Mouse (Mus musculus): ENCODE measurements around the gene Pik3cd. TPM values are rescaled to one million over a fixed set of nuclear protein-coding genes. Genes with fewer than 3 reads are reported as not detected.
"Not testable (repeated sequence)": the region's sequence is repeated elsewhere in the genome, so short reads cannot be mapped to it uniquely, and the experiment has no call there.

The Pik3cd gene
- total RNA-seq (2014; fragmentation: Nextera tagmentation) (29.6 and 39.7 TPM in 2 replicates), total RNA-seq (2017) (14.1 and 17.9 TPM in 2 replicates)

DNA sequence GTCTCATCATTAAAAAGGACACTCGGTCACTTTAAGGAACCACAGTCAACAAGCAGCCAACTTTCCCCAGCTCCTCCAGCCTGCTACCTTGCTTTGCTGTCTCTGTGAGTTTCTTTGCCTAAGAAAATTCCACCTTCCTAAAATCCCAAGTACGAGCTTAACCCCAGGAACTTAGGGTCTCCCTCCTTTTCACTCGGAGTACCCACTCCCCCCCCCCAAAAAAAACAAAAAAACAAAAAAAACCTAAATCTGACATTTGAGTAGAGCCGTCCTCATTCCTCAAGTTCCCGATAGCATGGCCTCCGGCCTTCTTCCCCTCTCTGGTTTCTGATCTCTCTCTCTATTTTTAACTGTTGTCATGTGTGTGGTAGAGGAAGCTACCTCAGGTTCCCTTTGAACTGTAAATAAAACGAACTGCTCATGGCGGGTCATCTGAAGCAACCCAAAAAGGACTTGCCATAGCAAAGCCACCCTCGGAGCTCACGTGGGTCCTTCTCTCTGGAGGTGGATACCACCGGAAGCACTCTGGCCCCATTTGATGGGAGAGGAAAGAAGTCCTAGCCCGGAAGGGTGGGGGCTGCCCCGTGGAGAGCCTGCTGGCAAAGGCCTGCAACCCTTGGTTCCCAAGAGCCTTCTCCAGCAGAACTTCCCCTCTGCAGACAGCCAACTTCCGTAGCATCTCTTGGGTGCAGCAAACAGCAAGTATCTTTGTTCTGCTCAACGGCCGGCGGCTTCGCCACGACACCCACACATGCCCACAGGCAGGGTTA lies at the start of gene Pik3cd:
TSS of gene Pik3cd (minus strand) at position 362 of the 770 bp plus-strand sequence.
- ATAC-seq (replicated peaks; ENCODE audit: low FRiP score, low TSS enrichment, poor library complexity, severe bottlenecking), result no peak

DNA sequence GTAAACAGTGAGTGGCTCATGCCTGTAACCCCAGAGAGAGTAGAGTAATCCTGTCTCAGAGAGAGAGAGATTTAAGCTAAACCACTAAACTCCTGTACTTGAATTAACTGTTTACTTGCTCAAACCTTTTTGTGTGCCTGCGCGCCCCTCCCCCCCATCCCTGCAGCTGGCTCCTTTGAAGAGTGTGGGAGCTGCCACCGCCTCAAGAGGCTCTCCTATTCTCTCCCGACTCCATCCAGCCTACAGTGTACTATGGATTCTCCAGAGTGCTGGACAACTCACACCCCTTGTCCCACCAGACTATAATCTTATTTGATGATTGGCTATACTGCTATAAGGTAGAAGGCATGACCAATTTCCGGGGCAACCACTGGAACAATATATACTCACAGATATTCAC lies 48.3 kb upstream of the Pik3cd start:
- no peak for ATAC-seq (replicated peaks; ENCODE audit: low FRiP score, low TSS enrichment, poor library complexity, severe bottlenecking)

DNA sequence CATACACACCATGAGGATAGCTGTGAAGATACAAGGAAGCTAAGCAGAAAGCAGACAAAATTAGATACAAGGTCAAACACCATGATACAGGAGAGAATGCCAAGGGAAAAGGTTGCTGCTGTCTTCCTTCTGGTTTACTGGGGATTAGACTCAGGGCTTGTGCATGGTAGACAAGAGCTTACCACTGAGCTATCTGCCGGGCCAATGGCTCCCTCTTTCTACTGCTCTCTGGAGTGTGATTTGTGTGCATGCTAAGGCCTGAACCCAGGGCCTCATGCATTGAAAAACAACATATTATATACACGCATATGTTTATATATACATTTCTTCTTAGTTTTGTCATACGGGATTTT lies 47.3 kb upstream of the Pik3cd start:
- ATAC-seq (replicated peaks; ENCODE audit: low FRiP score, low TSS enrichment, poor library complexity, severe bottlenecking), result not testable (repeated sequence)

- no peak for ATAC-seq (replicated peaks; ENCODE audit: low FRiP score, low TSS enrichment, poor library complexity, severe bottlenecking)
Measured at GRCm38 (mm10) chr4:149749003-149749662, 46.8 kb upstream of the Pik3cd start.

DNA sequence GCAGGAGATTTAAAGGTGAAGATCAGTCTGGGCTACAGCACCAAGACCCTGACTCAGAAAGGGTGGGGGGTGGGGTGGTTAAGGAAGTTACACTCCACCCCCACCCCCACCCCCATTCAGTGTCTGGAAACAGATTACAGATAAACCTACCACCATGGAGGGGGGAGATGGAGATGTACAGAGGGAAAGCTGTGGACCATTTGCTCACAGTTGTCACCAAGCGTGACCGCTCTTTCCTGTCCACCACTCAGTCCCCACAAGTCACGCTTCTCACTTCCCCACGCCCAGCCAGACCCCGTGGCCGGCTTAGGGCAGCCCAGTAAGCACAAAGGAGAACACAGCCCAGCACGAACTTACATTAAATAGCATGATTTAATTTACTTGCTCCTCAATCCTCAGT lies 41.7 kb upstream of the Pik3cd start:
- ATAC-seq (replicated peaks; ENCODE audit: low FRiP score, low TSS enrichment, poor library complexity, severe bottlenecking), result no peak

- ATAC-seq (replicated peaks; ENCODE audit: low FRiP score, low TSS enrichment, poor library complexity, severe bottlenecking), result no peak
Measured at GRCm38 (mm10) chr4:149742011-149742530, 39.7 kb upstream of the Pik3cd start.

DNA sequence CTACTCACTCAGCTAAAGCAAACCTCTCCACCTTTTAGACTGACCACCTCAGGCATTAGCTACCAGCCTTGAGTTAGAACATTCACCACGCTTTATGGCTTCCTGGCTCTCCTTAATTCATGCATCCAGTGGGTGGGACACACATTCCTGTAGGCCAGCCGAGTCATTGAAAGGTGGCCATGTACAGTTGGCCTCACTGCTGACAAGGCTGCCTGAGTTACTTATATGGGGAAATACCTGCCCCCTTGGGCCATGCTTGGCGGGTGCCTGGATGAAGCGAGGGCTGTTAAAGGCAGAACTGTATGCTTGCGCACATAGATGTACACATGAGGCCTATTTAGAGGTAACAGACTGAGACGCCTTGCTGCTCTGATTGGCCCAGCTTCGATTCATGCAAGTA lies 37.9 kb upstream of the Pik3cd start:
- no peak for ATAC-seq (replicated peaks; ENCODE audit: low FRiP score, low TSS enrichment, poor library complexity, severe bottlenecking)

DNA sequence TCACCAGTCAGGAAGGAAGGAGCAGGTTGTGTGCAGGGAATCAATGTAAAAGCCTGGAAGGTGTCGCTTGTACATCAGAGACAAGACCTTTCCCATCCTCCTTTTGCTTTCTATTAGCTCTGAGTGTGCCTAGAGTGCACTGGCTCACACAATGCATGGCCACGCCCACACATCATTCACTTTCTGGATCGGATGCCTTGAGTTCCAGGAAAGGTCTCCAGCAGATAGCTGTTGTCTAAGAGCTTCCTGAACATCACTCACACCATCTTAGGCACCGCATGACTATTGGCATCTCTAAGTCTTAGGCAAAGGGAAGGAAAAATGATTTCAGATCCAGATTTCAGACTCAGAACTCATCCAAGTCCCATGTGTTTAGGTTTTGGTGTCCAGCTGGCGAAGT lies 37.1 kb upstream of the Pik3cd start:
- ATAC-seq (replicated peaks; ENCODE audit: low FRiP score, low TSS enrichment, poor library complexity, severe bottlenecking), result no peak

DNA sequence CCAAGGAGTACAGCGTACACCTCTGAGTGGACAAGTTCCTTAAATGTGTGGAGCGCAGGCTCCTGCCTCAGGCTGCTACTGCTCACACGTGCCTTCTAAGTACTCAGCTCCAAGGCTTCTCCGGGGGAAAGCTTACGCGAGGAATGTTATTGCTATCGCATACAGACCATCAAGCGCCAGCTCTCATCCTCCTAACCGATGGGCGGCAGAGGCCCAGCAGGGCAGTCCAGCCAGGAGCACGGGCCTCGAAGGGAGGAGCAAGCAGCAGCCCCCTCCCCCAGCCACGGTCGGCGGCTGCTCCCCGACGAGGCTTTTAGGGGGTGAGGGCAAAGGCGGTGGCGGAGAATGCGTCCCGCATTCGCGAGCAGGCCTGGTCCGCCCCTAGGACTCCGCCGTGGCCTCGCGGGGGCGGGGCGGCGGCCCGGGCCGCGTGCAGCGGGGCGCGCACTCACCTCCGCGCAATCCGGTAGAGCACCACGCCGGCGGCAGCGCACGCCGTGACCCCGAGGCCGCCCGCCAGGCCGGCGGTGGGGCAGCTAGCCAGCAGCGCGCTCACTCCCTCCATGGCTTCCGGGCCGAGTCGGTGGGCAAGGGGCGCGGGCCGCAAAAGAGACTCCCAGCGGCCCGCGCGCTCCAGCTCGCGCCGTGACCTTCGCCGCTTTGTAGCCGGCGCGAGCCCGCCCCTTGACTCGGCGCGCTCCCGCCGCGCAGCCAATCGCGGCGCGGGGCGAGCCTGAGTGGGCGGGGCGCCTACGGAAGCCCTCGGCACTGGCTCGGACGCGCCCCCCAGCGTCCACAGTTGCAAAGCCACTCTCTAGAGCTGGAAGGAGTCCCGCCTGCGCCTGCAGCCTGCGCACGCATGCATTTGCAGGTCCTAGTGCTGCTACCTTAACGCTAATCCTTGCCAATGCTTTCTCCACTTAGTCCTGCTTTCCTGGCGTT lies 35.3 kb upstream of the Pik3cd start, which contains the start of gene Tmem201:
TSS of gene Tmem201 (minus strand) at position 662 of the 942 bp plus-strand sequence.
- peak; percentile 88 for ATAC-seq (replicated peaks; ENCODE audit: low FRiP score, low TSS enrichment, poor library complexity, severe bottlenecking)

- peak; percentile 32; the same call in 1 of the 2 replicates for ATAC-seq (replicated peaks; ENCODE audit: low FRiP score, low TSS enrichment, poor library complexity, severe bottlenecking)
Measured at GRCm38 (mm10) chr4:149736581-149736980, 34.2 kb upstream of the Pik3cd start.

- no peak for ATAC-seq (replicated peaks; ENCODE audit: low FRiP score, low TSS enrichment, poor library complexity, severe bottlenecking)
Measured at GRCm38 (mm10) chr4:149735624-149736250, 33.4 kb upstream of the Pik3cd start.

GRCm38 (mm10) chr4:149734730-149735475 lies 32.5 kb upstream of the Pik3cd start:
- ATAC-seq (replicated peaks; ENCODE audit: low FRiP score, low TSS enrichment, poor library complexity, severe bottlenecking), result no peak

GRCm38 (mm10) chr4:149734246-149734645 lies 31.9 kb upstream of the Pik3cd start:
- no peak for ATAC-seq (replicated peaks; ENCODE audit: low FRiP score, low TSS enrichment, poor library complexity, severe bottlenecking)

DNA sequence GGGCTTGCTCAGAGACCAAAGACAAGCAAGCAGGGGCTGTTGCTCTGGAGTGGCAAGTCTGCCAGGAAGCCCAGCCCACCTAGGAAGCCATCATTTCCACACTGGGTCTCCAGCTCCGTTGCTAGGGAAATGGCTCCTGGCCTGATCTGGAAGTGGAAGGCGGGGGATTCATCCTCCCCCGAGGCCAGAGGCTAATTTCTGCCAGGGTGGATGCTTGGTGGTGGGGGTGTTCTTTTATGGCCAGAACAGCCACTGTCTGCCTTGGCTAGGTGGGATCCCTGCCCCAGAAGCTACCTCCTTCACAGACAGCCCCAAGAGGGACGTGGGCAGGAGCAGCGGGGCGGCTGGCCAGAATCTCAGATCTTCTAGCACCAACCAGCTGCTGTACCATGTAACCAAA lies 31.4 kb upstream of the Pik3cd start:
- ATAC-seq (replicated peaks; ENCODE audit: low FRiP score, low TSS enrichment, poor library complexity, severe bottlenecking), result no peak

DNA sequence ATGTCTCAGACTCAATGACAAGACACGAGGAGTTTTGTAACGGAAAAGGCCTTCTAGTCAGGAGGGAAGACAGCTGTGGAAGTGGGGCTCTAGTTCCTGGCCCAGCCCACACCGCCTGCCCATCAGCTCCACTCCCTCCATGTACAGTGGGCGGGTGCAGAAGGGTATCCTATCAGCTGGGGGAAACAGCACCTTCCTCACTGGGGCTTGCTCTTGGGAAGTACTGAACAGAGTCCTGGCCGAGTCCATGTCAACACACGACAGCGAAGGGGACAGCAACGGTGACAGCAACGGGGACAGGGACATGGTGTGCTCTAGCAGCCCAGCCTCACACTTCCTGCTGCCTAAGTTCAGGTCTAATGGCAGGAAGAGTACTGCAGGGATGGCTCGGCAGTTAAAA lies 30.4 kb upstream of the Pik3cd start:
- no peak for ATAC-seq (replicated peaks; ENCODE audit: low FRiP score, low TSS enrichment, poor library complexity, severe bottlenecking)

DNA sequence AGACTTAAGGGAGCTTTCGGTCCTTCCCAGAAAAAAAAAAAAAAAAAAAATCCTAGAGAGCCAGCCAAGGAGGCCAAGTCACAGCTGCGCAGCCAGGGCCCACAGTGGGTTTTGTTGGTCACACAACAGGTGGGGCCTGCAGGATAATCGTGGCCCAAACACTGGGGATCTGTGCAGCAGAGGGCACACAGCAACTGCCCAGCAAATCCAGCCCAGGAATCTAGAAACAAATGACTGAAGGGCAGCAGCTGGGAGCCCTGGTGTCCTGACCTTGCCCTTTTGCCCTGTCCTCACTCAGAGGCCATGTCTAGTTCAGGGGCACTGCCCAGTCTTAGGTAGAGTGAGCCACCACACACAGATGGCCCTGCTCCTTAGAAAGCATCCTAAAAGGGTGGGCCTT lies 29.9 kb upstream of the Pik3cd start:
- ATAC-seq (replicated peaks; ENCODE audit: low FRiP score, low TSS enrichment, poor library complexity, severe bottlenecking), result no peak

- ATAC-seq (replicated peaks; ENCODE audit: low FRiP score, low TSS enrichment, poor library complexity, severe bottlenecking), result no peak
Measured at GRCm38 (mm10) chr4:149730827-149731226, 28.5 kb upstream of the Pik3cd start.

- ATAC-seq (replicated peaks; ENCODE audit: low FRiP score, low TSS enrichment, poor library complexity, severe bottlenecking), result no peak
Measured at GRCm38 (mm10) chr4:149728810-149729209, 26.4 kb upstream of the Pik3cd start.

Measured in megakaryocyte-erythroid progenitor cell, adult 5-6 weeks (primary cell).